Mouse (Mus musculus): ENCODE measurements around the gene Tgfbr3.

GRCm38 (mm10) chr5:107162812-107163211 is 126.6 kb downstream of the Tgfbr3 start:
- TF ChIP-seq CTCF (IDR thresholded peaks at IDR 0.05; ENCODE audit: extremely low read depth, insufficient read depth, low read length) (no peak), POLR2A (IDR thresholded peaks at IDR 0.05; ENCODE audit: extremely low read depth, insufficient read depth, low read length) (no peak)
